Mouse (Mus musculus) retina, adult 2 months (tissue): Measurements from ENCODE around the gene B4galt5.

ENCODE experiments used
- DNase-seq: peaks from one replicate; pipeline ENCODE4 v3.0.0-alpha.2; 2012; ENCODE audit warnings: low read depth, low spot score

Gene B4galt5

GRCm38 (mm10) chr2:167257790-167258189, 91.2 kb downstream of the B4galt5 start:
- no peak for DNase-seq

- no peak for DNase-seq
Measured at GRCm38 (mm10) chr2:167254808-167255207, 94.2 kb downstream of the B4galt5 start.

GRCm38 (mm10) chr2:167254185-167254584, 94.8 kb downstream of the B4galt5 start:
- no peak for DNase-seq

GRCm38 (mm10) chr2:167253476-167253875, 95.5 kb downstream of the B4galt5 start:
- no peak for DNase-seq

- DNase-seq: no peak
Measured at GRCm38 (mm10) chr2:167252057-167252687, 96.8 kb downstream of the B4galt5 start.

- DNase-seq: no peak
Measured at GRCm38 (mm10) chr2:167250736-167251337, 98.1 kb downstream of the B4galt5 start.

DNA sequence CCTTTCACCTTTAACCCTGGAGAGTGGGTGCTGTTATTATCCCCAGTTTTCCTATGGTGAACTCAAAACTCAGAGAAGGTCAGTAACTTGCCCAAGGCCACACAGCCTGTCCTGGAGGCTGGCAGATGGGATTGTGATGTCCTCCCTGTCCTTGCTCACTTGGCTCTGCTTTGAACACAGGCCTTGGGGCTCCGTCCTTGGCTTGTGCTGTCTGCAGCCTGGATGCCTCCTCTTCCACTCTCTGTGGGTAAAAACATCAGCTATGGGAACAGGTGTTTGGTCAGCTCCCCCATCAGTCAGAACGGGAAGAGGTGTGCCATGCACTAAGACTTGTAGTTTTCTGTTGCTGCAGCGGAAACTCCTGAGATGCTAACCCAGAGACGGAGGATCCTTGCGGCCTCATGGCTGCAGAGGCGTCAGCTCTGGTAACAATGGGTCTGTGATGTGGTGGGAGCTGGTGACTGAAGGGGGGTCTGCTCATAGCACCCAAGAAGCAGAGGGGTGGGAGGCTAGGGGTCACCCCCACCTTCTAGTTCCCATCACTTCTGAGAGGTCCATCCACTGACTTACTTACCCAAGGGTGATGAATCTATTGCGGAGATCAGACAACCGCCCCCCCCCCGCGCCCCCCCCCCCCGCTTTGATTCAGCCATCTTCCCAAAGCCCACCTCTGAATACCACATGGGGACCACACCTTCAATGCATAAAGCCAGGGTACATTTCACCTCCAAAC, 98.8 kb downstream of the B4galt5 start:
- no peak for DNase-seq

- no peak for DNase-seq
Measured at GRCm38 (mm10) chr2:167249591-167249990, 99.4 kb downstream of the B4galt5 start.
